Mouse (Mus musculus): ENCODE measurements around the gene Rgs2.

The Rgs2 gene

DNA sequence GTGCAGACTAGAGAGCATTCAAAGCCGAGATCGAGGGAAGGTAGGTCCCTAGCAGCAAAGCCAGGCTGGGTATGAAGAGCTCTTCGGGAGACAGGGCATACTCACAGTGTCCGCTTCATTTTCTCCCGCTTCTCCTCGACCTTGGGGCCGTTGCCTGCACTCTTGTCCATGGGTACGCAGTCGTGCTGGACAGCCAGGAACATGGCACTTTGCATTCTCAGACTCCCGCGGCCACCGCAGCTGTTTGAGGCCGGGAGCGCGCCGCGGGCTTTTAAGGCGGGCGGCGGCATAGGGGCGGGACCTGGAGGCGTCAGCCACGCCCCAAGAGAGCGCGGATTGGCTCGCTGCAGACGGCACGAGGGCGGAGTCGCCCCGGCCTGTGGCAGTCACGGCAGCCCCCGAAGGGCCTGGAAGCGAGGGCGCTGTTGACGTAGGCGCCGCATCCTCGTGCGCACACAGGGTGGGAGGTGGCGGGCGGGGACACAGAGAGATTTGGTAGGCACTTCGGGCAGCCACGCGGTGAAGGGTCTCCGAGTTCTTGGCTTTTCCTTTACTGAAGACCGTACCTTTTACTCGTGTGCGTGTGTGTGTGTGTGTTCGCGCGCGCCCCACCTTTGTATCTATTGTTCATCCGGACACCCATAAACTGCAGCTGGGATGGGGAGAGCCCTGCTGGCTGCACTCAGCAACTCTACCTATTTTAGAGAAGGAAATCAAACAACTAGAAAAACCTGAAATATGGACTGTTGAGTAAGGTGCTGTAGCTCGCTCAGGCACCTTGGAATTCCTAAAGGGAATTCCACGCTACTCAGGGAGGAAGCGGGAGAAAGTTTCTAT is at the start of gene Rgs2:
Gene Rgs2, minus strand, starts transcription at position 258 of the 837 bp plus-strand sequence.
- peak; percentile 95 for DNase-seq (ENCODE audit: low spot score)

DNA sequence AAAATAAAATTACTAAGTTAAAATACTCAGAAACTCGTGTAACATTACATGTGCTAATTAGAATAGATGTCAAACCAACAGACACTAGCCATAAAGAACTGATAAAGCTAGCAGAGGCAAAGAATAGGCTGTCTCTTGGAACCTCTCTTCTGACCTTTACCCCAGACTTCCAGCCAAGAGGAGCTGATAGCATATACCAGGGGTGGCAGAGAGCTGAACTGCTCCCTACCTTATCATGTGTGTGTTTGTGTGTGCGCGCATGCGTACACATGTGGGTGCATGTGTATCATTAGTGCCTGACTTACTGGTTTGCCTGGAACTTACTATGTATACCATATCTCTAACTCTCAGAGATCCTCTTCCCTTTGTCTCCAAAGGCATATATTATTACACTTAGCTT is 49.4 kb upstream of the Rgs2 start:
- no peak for DNase-seq (ENCODE audit: low spot score)

DNA sequence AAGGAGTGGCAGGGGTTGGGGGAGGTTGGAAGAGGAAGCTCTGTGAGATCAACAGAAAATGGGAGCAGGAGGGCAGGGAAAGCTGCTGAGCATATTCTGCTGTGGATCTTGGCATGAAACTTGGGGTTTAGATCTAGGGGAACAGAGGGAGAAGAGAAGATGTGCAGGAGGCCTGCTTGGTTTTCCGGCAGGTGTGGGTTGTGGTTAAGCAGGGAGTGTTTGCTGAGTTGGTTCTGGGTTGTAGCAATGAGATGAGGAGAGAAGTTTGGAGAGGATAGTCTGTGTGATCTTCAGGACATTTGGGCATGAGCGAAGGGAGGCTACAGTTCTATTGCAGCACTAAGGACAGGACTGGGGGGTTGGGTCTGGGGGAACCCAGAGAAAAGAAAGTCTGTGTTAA is 37.9 kb upstream of the Rgs2 start:
- DNase-seq (ENCODE audit: low spot score): no peak

DNA sequence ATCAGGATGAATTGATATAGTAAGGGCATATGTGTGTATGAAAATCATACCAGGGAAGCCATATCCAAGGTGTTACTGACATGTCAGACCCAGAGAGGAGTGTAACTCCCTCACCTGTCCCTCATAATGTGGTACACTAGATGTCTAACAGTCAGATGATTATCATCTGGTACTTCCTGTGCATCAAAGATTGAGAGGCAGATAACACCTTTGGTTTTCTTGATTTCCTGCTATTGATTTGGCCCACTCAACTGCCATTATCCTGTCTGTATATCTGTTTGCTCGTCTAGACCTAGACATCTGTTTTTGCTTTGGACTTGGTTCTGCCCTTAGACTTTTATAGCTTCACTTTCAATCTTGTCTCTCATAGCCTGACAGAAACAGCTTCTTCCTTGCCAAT is 29.5 kb upstream of the Rgs2 start:
- no peak for DNase-seq (ENCODE audit: low spot score)

DNA sequence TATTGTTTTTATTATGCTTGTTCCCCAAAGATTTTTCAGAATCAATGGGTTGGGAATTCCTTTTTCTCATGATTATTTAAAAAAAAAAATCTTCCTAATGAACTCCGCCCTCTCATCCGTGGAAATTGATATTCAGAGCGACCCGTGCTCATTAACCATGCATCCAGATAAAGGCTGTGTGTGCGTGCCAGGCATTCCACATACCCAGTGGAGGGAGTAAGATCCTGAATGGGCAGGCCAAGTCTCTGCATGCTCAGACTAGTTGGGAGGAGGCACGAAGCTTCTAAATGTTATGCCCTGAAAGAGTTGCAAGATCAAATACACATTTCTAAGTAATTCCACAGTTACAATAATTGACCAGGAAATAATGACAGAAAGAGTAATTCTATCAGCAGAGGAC is 26.5 kb upstream of the Rgs2 start:
- no peak for DNase-seq (ENCODE audit: low spot score)

DNA sequence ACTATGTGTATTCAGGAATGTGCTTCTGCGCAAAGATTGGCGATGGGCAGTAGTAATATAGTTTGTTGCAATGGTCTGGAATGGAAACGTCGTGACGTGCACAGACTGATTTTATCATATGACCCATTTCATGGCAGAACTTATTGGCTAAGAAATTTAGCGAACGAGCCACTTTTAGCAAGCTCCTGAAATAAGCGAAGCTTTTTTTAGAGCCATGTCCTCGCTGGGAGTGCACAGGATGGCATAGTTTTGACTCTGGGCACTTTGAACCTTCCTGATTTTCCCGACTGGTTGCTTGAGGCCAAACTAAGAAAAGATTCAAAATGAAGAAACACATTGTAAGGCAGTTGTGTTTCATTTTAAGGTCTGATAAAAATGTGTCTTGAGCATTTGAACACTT is 25.7 kb upstream of the Rgs2 start:
- no peak for DNase-seq (ENCODE audit: low spot score)

DNA sequence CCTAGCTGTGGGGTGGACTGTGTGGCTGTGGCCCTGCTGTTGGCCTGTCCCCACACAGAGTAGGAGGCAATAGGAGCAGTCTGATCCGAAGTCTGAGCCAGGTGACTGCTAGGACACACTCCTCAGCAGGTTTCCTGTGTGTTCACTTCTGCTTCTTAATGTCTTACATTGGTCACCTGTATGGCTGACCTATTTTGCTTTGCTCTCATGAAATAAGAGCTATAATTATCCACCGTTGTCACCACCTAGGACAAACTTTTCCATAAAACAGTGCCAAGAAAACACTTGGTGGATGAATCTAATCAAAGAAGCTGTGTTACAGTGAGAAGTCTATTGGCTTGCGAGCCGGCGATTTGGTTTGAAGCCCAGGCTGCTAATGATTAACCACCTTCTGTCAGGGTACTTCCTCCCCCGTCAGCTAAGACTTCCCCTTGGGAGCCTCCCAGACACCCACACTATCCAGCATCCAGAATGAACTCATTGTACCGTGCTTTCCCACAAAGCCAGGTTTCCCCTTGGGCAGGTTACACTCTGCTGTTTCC is 14.5 kb upstream of the Rgs2 start:
- DNase-seq (ENCODE audit: low spot score): no peak

DNA sequence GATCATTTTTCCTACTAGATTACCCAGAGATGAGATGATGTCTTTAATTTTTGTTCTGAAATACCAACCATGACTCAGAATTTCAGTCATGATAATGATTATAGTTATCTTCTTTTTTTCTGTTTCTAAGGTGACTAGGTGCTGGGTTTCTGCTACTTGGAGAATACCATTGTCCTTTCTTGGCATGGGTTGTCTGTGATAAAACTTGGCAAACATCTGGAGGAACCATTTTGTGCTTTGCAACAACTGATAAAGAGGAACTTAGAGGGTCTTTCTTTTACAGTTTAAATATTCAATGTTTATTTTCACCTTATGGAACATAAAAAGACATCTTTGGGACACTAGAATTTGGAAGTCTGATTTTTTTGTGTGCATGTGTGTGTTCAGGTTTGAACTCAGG is 10.0 kb upstream of the Rgs2 start:
- no peak for DNase-seq (ENCODE audit: low spot score)

DNA sequence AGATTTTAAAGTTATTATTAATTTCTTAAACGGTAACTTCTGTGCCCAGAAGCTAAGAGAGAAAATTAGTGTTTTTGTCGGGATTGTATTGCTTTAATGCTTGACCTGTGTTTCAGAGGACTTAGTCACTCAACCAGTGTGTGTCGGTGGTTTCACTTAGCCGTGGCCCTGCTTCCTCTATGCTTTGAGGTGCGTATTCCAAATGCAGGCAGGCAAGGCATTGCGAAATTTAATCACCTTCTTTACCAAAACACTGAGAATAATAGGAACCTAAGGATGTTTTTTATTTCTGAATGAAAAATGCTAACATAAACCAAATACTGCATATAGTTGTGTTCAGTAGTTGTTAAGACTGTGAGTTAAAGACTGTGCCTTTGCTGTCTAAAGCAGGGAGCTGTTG is 3.4 kb upstream of the Rgs2 start:
- no peak for DNase-seq (ENCODE audit: low spot score)

DNA sequence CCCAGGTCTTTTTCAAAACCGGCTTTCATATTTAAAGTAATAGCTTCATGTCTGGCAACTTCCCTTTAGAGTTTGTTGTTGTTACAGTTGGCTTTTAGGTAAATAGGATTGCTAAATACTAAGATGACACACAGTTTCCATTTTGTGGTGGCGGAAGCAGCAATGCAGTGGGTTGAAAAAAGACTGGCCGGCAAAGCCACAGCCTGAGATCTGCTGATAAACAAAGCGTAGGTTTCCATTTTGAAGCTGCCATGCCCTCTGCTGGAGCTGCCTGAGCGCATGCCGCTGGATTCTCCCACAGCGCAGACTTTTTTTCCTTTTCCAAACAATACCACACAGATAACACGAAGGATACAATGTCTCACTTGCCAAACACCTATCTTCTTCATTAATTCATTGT is 2.6 kb upstream of the Rgs2 start:
- peak; percentile 82 for DNase-seq (ENCODE audit: low spot score)

DNA sequence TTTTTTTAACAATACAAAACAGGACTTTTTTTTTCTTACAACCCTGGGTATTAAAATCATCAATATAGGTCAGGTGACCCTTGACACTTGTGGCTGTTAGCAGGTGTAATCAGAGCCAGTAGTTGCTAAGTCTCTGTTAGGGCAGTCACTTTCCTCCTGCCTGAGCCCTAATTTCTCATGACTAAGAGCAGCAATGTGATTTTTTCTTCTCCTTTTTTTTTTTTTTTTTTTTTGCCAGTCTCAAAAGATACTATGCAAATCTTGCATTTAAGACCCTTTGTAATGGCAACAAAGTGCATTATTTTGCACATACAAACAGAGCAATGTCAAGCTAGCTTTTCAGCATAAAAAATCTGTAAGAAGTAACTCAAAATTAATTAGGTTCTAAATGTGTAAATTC is 1.7 kb upstream of the Rgs2 start:
- no peak for DNase-seq (ENCODE audit: low spot score)

DNA sequence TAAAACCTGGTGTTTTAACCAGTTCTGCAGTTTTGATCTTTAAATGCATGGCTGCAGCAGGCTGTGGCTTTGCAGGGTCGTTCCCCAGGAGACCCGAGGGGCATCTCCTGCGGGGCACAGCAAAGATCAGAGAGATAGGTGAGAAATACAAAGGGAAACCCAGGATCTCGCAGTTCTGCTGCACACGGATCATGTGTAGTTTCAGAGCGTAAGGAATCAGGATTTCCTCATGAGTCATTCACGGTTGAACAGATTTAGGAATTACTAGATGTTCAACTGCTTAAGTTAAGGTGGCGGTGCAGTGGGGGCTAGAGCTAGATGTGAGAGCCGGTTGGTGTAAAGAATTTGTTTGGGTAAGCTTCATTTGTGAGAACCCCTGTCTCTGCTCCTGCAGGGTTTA is 780 bp upstream of the Rgs2 start:
- DNase-seq (ENCODE audit: low spot score): peak; percentile 59

DNA sequence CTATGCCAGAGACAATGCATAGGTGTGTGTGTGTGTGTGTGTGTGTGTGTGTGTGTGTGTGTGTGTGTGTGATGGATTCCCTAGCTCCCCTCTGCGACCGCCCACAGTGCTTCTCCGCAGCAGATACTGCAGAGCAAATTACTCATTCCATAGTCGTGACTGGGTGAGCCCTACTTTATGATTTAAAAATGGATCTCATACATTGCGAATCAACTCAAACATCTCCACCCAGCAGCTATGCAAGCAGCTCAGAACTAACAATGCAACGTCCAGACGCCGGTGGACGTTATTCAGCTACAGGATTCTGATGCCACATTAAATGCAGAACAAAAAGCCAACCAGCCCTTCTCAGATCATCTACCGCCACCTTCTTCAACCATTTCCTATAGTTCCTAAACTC is 545 bp downstream of the Rgs2 start:
- DNase-seq (ENCODE audit: low spot score): no peak

DNA sequence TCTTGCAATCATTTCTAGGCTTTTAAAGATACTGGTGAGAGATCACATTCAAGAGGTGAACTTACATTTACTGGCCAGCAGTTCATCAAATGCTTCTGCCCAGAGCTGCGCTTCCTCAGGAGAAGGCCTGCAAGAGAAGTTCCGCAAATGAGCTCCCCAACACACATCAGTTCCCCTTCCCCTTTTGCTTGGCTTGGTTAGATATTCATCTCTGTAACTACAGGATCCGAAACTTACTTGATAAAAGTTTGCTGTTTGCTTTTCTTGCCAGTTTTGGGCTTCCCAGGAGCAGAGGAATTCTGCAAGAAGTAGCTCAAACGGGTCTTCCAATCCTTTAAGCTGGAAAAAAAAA is 1.3 kb downstream of the Rgs2 start:
- DNase-seq (ENCODE audit: low spot score): no peak

DNA sequence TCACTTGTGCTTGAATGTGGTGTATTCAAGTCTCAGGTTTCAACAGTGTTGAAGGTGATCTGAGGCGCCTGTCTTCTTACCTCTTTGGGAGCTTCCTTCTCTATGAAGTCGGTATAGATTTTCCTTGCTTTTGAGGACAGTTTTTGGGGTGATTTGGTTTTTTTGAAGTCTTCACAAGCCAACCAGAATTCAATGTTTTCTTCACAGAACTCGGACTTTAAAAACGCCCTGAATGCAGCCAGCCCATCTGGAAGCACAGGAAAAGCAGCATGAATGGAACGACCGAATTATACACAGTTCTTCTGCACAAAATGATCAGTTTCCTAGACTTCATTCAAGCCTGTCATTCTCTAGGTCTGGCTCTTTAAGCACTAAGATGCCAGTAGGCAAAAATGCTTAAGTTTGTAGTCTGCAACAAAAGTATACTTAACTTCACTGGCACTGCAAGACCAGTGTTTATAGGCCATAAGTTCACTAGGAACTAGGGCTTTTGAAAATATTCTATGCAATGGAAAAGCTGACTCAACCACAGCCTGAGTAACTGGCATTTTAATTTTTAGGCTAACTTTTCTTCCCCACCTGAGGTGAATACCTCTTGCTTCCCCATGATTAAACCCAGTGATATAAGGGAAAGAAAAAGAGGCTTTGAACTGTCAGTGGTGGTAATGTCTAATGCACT is 1.8 kb downstream of the Rgs2 start:
- no peak for DNase-seq (ENCODE audit: low spot score)

DNA sequence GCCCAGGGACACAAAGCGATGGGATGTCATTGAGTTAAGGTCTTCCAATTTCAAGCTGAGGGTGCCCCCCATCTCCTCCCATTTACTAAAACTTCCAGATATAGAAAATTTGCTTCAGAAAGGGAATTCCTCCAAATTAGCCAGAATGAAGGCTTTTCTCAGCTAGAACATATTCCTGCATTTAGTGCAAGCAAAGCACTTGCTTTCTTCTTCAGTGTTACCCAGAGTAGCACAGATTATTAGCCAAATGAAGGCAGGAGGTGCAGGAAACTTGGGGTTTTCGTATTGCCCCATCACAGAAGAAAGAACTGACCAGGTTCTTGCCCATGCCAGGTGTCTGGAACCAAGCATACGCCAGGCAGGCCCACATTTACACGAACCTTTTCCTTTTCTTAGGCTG is 3.7 kb downstream of the Rgs2 start:
- DNase-seq (ENCODE audit: low spot score): no peak

DNA sequence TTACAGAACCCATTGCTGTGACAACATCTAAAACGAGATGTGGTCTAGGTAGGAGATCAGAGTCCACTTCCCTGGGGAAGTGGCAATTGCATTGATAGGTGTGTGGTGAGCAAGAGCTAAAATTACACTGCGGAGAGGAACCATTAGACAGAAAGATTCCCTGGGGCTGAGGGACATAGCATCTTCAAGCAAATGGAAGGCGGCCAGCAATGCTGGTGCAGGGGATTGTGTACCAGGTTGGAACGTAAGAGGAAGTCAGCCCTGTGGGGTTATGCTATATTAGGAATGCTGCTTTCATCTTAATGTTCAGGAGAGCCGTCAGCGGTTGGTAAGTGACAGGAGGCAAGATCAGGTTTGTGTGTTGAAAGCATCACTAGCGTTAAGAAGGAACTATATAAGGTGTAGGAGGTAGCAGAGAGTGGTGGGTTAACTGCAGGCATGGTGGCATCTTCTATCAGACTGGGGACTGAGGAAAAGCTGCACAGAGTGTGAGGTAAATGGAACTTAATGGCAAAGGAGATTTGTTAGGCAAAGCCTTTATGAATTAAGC is 4.5 kb downstream of the Rgs2 start:
- DNase-seq (ENCODE audit: low spot score): no peak

DNA sequence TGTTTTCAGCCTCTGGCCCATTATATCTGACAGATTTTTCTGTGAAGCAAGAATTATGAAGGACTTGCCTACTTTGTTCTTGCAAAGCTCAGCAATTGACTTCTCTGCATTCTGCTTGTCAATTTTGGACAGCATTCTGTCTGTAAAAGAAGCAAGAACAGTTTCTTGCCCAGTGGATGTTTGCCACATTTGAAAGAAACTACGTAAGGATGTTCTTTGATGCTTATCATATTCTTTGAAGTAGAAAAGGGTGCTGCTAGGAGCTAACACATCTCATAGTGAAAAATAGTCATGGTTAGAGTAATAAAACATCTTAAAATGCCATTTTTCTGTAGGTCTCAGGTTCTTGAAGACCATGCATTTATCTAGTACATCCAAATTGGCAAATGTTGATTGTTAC is 10.9 kb downstream of the Rgs2 start:
- DNase-seq (ENCODE audit: low spot score): no peak

DNA sequence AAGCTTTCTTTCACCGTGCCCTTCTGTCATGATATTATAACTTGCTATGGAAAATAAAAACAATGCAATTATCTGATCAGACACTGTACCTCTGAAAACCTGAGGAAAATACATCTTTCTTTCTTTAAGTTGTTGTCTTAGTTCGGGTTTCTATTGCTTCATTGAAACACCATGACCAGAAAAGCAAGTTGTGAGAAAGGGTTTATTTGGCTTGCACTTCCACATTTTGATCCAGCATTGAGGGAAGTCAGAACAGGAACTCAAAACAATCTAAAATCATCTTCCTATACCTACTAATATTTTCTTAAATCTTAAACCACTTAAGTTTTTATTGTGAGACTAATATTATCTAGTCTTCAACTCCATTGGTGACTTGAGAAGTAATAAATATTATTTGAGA is 11.4 kb downstream of the Rgs2 start:
- no peak for DNase-seq (ENCODE audit: low spot score)

DNA sequence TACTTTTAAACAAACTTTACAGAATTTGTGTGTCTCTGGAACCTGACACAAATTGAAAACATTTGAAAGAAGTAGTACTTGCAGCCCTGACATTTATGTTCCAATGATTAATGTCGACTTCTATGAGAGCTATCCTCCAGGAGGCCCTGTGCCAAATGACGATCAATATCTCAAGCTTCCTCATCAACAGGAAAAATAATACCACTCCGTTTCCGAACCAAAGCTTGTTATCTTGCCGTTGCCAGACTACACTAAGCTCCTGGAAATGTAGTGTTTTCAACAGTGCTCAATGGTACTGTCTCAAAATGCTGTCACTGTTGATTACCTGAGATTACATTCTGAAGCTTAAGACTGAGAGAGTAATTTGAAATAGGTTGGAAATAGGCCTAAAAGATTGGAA is 13.7 kb downstream of the Rgs2 start:
- no peak for DNase-seq (ENCODE audit: low spot score)

DNA sequence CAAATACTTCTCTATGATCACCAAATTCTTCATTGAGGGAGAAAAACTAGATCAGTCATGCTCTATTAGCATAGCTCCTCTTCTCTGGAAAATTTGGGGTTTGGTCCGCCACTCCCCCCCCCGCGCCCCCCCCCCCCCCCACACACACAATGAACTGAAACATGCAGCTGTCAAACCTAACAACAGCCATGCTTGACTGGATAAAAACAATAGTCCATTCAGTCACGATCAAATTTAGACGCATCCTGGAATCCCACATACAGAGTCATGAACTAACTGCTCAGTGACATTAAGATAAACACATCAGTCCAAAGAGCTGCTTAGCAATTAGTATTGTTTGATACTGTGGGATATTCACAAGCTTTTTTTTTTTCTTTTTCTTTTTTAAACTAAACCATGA is 14.2 kb downstream of the Rgs2 start:
- DNase-seq (ENCODE audit: low spot score): peak; percentile 47

DNA sequence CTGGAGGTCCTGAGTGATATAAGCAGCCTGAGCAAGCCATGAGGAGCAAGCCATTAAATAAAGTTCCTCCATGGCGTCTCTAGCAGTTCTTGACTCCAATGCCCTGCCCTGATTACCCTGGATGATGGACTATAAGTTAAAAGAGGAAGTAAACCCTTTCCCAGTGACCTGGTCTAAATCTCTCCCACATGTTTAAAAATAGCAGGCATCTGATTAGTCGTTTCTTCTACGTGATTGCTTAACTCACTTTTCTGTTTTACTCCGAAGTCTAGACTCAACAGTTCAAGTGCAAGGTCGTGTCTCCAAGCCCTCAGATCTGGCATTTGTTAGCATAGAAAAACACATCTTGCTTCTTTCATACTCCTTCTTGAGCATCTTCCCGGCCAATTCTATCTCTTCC is 15.2 kb downstream of the Rgs2 start:
- no peak for DNase-seq (ENCODE audit: low spot score)

DNA sequence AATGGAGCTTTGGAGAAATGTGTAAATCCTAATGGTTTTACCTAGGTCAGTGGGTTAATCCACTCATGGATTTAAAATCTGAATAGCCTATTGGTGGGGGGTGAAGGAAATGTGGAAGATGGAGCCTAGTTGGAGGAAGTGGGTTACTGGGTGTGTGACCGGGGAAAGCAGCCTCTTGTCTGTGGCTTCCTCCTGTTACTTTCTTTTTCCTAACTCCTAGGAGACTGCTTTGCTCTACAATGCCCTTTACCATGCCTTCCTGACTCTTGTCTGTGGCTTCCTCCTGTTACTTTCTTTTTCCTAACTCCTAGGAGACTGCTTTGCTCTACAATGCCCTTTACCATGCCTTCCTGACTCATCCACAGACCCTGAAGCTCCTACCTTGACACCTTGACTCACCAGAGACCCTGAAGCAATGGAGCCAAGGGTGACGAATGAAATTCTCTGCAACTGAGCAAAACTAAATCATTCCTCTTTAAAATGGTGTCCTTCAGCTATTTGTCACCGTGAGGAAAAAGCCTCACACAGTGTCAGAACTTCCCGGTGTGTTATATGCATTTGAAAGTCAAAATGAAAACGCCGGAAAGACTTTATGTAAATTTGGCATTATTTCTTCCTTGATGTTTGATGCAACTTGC is 18.9 kb downstream of the Rgs2 start:
- no peak for DNase-seq (ENCODE audit: low spot score)

All from embryo, embryonic 10.5 days (tissue).